Mouse (Mus musculus) intestine, postnatal 0 days (tissue): Measurements from ENCODE around the gene Psrc1. TPM values are rescaled to one million over a fixed set of nuclear protein-coding genes. Genes with fewer than 3 reads are reported as not detected.

Experiments
- ATAC-seq: fragments of 200-750 bp; cut with Nextera tagmentation; 2 replicates; pipeline ENCODE4 v1.8.0; 2017; ENCODE audit warnings: mild to moderate bottlenecking, moderate TSS enrichment, moderate library complexity
- H3K27ac ChIP-seq: fragments of 300-500 bp; sonication (generic); 2 replicates; pipeline ENCODE4 v1.5.1; 2014; ENCODE audit warnings: mild to moderate bottlenecking, low read depth, low read length, moderate library complexity
- H3K27me3 ChIP-seq: fragments of 300-500 bp; sonication (generic); replicated peaks from 2 replicates; pipeline ENCODE4 v1.6.1; 2014; ENCODE audit warnings: low read length, mixed read lengths; ENCODE audit not compliant: control insufficient read depth, insufficient read depth
- H3K36me3 ChIP-seq: fragments of 300-500 bp; sonication (generic); 2 replicates; pipeline ENCODE4 v1.6.1; 2014; ENCODE audit warnings: mild to moderate bottlenecking, moderate library complexity; ENCODE audit not compliant: control insufficient read depth, insufficient read depth
- H3K4me1 ChIP-seq: fragments of 300-500 bp; sonication (generic); replicated peaks from 2 replicates; pipeline ENCODE4 v1.6.1; 2014; ENCODE audit warnings: antibody characterized with exemption, low read length, mixed read lengths; ENCODE audit not compliant: control insufficient read depth, insufficient read depth
- H3K4me2 ChIP-seq: fragments of 300-500 bp; sonication (generic); replicated peaks from 2 replicates; pipeline ENCODE4 v1.6.1; 2014; ENCODE audit warnings: low read depth, mild to moderate bottlenecking, moderate library complexity
- H3K4me3 ChIP-seq: fragments of 300-500 bp; sonication (generic); 2 replicates; pipeline ENCODE4 v1.5.1; 2014; ENCODE audit warnings: low read depth, low read length
- H3K9ac ChIP-seq: fragments of 300-500 bp; sonication (generic); 2 replicates; pipeline ENCODE4 v1.6.1; 2014; ENCODE audit warnings: mild to moderate bottlenecking, low read depth, low read length
- H3K9me3 ChIP-seq: fragments of 300-500 bp; sonication (generic); 2 replicates; pipeline ENCODE4 v1.6.1; 2016; ENCODE audit warnings: mixed run types; ENCODE audit not compliant: control insufficient read depth
- CTCF ChIP-seq: sonication (generic); IDR thresholded peaks from 2 replicates; pipeline ENCODE4 v1.5.1; 2016; ENCODE audit warnings: low read depth, mild to moderate bottlenecking, control low read depth, antibody characterized with exemption, moderate library complexity
- WGBS: fragments of 180-500 bp; shearing (Covaris S2); extraction: QIAGEN DNeasy Blood & Tissue Kit; methylation state at CpG from one replicate; pipeline ENCODE4 v1.1.7; 2014; 5-methylcytosine and 5-hydroxymethylcytosine counted together
- polyA plus RNA-seq: library from polyadenylated mRNA; unstranded; fragments of >200 nt; fragmentation: Nextera tagmentation; extraction: Ambion mirVana; gene quantifications from 2 replicates; pipeline ENCODE4 v1.2.1, GENCODE M21; 2015

Gene Psrc1
- polyA plus RNA-seq, 1 experiment from 2014 or later = 5.3 TPM

DNA sequence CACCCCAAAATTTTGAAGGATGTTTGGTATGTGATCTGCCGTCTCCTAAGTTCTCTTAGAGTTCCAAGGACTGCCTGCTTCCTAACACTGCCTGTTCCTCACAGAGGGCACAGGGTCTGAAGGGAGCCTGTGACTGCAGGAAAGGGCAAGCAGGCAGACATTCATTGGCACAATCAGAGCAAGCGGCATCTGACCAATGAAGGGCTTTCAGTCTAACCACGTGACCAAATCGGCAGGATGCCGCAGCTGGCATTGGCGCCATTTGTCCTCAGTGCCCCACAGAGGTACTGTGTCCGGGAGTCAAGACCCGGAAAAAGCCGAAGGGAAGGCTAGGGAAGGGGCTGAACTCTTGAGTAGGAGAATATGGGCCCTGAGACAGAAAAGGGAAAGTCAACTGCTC, 16.5 kb upstream of the Psrc1 start:
- H3K9me3 ChIP-seq = no peaks in the 10 kb centered on the region
- no peak overlapping the region for H3K9ac ChIP-seq
- no peak overlapping the region for H3K4me3 ChIP-seq
- no peak for ATAC-seq
- 53% methylated on average over 9 of the region's 9 CpGs for WGBS
- no peaks in the 10 kb centered on the region for H3K27me3 ChIP-seq
- H3K4me2 ChIP-seq = no peak overlapping the region
- TF ChIP-seq CTCF = no peak
- H3K27ac ChIP-seq = no peak overlapping the region
- H3K4me1 ChIP-seq = no peaks in the 10 kb centered on the region
- H3K36me3 ChIP-seq = no peaks in the 10 kb centered on the region

DNA sequence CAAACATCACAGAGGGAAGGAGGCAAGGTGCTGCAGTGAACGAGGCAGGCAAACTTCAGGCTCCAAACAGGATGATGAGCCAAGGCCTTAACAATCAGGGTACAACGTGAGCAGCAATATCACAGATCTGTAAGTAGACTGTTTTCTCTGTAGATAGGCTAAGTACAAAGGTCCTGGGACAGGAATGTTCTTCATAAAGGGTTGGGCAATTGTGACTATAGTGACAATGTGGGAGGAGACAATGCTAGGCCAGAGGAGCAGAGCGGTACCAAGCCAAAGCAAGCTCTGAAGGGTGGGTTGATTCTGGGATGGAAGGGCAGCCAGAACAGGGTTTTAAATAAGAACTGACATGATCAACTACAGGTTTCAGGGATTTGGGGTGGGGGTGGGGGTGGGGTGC, 15.8 kb upstream of the Psrc1 start:
- Histone ChIP-seq H3K36me3 (no peaks in the 10 kb centered on the region), H3K9ac (no peak overlapping the region), H3K4me2 (no peak overlapping the region), H3K27me3 (no peaks in the 10 kb centered on the region), H3K27ac (no peak overlapping the region), H3K4me1 (no peaks in the 10 kb centered on the region), H3K9me3 (no peaks in the 10 kb centered on the region), H3K4me3 (no peak overlapping the region)
- ATAC-seq = peak; percentile 75
- WGBS = 45% methylated on average over 3 of the region's 3 CpGs
- TF ChIP-seq CTCF = no peak

DNA sequence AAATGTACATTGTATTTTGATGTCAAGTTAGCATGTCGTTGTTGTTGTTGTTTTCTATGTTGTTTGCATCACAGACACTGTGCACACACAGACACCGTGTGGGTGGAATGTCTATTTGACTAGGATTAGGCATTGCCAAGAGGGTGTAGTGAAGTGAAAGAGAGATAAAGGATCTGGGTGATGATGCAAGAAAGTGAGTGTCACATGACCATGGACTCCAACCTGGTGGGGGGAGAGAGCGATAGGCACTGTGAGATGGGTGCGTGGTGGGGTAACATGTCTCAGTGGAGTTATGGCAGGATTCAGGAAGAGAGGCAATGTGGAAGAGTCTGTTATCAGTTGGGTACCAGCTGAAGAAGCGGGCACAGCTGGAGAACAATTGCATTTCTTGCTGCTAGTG, 14.9 kb upstream of the Psrc1 start:
- Histone ChIP-seq H3K4me3 (no peak overlapping the region), H3K36me3 (no peaks in the 10 kb centered on the region), H3K9me3 (no peaks in the 10 kb centered on the region), H3K4me1 (no peaks in the 10 kb centered on the region), H3K9ac (no peak overlapping the region), H3K27ac (no peak overlapping the region), H3K27me3 (no peaks in the 10 kb centered on the region), H3K4me2 (no peak overlapping the region)
- TF ChIP-seq CTCF = no peak
- no peak for ATAC-seq
- 53% methylated on average over 5 of the region's 5 CpGs for WGBS

DNA sequence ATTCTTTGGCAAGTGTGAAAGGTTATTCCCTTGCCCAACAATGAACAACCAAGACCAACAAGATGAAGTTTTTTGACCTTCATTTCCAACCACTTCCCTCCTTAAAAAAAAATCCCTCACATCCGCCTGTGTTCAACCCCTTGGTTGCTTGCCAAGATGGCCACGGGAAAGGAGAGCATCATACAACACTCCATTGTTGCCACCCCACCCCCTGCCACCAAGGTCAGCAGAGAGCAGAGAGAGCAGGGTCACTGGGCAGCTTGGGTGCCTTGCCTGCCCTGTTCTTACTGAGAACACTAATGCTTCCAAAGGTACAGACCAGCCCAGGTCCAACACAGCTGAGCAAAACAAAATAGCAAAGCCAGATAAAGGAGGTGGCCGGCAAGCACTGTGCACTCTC, 11.4 kb upstream of the Psrc1 start:
- ATAC-seq = no peak
- WGBS = 50% methylated on average over 3 of the region's 3 CpGs
- H3K27me3 ChIP-seq = no peaks in the 10 kb centered on the region
- H3K9me3 ChIP-seq = no peaks in the 10 kb centered on the region
- H3K4me2 ChIP-seq = no peak overlapping the region
- no peak overlapping the region for H3K9ac ChIP-seq
- H3K4me1 ChIP-seq = no peaks in the 10 kb centered on the region
- no peak overlapping the region for H3K4me3 ChIP-seq
- no peak overlapping the region for H3K27ac ChIP-seq
- H3K36me3 ChIP-seq = no peaks in the 10 kb centered on the region
- TF ChIP-seq CTCF = no peak

DNA sequence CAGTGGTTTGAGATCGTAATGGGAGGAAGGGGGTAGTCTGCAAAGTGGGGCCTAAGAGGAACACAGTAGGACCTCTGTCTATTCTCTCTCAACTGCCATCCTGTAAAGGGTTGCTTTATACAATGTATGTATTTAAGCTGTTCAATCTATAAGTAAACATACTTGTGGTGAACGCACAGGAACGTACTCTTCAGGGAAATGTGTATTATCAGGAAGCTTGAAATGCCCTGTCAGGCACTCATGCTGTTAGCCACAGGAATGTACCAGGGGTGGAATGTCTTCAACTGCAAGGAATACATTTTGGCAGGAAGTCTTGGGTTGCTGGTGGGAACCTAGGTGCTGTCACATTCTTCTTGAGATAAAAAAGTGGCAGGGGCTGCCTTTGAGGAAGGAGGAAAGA, 10.9 kb upstream of the Psrc1 start:
- no peaks in the 10 kb centered on the region for H3K9me3 ChIP-seq
- no peaks in the 10 kb centered on the region for H3K27me3 ChIP-seq
- no peak for ATAC-seq
- no peaks in the 10 kb centered on the region for H3K4me1 ChIP-seq
- no peak overlapping the region for H3K9ac ChIP-seq
- no peak for TF ChIP-seq CTCF
- H3K27ac ChIP-seq = no peak overlapping the region
- no peak overlapping the region for H3K4me2 ChIP-seq
- H3K36me3 ChIP-seq = no peaks in the 10 kb centered on the region
- H3K4me3 ChIP-seq = no peak overlapping the region
- 43% methylated on average over 3 of the region's 3 CpGs for WGBS

DNA sequence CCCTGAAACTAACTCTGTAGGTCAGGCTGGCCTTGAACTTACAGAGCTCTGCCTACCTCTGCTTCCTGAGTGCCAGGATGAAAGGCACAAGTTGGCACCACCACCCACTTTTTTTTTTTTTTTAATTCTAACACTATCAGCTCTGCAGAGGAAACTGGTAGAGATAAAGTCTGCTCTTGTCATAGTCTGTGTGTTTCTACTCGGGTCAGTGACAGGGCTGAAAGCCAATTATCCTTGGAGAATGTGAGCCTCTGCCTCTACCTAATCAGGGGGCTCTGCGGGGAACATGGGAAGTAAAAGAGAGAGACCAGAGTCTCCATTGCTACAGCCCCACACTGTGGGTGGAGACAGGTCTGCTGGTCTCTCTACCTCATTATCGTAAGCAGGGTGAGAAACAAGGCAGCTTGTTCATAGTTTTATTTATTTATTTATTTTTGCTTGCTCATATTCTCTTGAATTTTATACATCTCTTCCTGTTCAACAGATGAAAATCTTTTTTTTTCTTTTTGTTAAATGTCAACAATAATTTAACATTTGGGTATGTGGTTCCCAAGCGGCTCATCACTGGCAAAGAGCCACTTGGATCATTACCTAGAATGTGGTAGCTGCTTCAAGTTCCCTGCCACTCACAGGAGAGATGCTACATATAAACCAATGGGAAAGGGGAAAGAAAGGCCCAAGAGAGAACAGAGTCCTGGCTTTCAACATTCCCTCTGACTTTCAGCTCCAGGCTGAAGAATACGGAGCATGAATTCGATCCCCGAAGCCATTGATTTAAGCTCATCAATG, 4.6 kb upstream of the Psrc1 start:
- no peak overlapping the region for H3K9ac ChIP-seq
- H3K4me3 ChIP-seq = no peak overlapping the region
- no peak for TF ChIP-seq CTCF
- no peaks in the 10 kb centered on the region for H3K36me3 ChIP-seq
- 82% methylated on average over 7 of the region's 7 CpGs for WGBS
- no peak overlapping the region for H3K4me2 ChIP-seq
- H3K4me1 ChIP-seq = no peaks in the 10 kb centered on the region
- no peaks in the 10 kb centered on the region for H3K27me3 ChIP-seq
- no peak for ATAC-seq
- no peak overlapping the region for H3K27ac ChIP-seq
- no peaks in the 10 kb centered on the region for H3K9me3 ChIP-seq
